Mouse (Mus musculus) C2C12 (cell line): ENCODE results near the gene Nucks1.

Source experiments
- CTCF ChIP-seq: IDR thresholded peaks from one replicate; pipeline ENCODE4 v1.5.1; 2011; ENCODE audit not compliant: control insufficient read depth, insufficient read depth, insufficient read length
- FOSL1 ChIP-seq: IDR thresholded peaks from one replicate; pipeline ENCODE4 v1.8.0; 2011; ENCODE audit warnings: mild to moderate bottlenecking, low read length; ENCODE audit not compliant: poor library complexity, insufficient read depth, severe bottlenecking
- MYOG ChIP-seq: IDR thresholded peaks from one replicate; pipeline ENCODE4 v1.6.1; 2011; ENCODE audit not compliant: control insufficient read depth, insufficient read length; ENCODE audit errors: extremely low read depth

DNA sequence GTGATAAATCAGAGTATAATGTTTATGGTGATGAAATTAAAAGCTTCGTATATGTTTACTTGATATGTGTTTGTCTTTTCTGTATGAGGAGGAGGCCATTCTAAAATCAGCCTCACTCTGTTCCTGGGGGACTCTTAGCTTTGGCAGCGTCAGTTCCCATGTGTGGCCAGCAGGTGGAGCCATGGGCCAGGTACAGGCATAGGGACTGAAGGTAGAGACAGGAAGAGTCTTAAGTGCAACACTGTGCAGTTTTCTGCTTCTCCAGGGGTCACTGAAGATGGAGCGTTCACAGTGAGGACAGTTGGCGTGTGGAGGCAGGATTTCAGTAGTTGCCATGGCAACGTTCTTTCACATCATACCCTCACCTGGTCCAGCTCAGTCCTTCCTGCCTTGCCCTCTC lies 72.6 kb downstream of the Nucks1 start:
- TF ChIP-seq CTCF (peak; percentile 77), FOSL1 (no peak), MYOG (no peak)
